Mouse (Mus musculus): Measurements from ENCODE around the gene Gm15013. TPM values are rescaled to one million over a fixed set of nuclear protein-coding genes. Genes with fewer than 3 reads are reported as not detected.

Gene Gm15013
- polyA plus RNA-seq (2012), result 0.21 TPM in 1 of 2 replicates, not detected in the other

DNA sequence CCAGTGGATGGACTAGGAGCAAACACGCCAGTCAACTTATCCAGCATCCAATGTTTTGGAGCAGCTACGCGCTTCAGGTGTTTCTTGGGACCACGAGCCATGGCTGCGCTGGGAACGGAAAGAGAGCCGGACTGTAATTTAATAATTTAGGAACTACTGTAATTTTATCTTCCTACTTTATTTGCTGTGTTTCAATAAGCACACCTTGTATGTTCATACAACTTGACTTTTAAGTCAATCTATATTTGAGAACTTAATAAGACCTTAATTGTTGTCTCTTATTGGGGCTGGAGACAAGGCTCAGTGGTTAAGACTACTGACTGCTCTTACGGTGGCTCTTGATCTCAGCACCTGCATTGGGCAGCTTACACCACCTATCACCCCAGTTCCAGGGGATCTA, at the start of gene Gm15013:
Gm15013 (minus strand) TSS at position 101 of the 400 bp plus-strand sequence.

GRCm38 (mm10) chrX:139684775-139685695, 29.2 kb downstream of the Gm15013 start, which contains the start of gene Tbc1d8b:
TSS of gene Tbc1d8b (plus strand) at chrX:139684996.

Other genes with a start within 250 kb of the Gm15013 start
- 0.05 and 0.11 TPM in 2 replicates for gene D330045A20Rik, start 234.1 kb downstream of the Gm15013 start, polyA plus RNA-seq (2012)
- 0.44 and 0.46 TPM in 2 replicates for gene Rnf128, start 151.2 kb downstream of the Gm15013 start, polyA plus RNA-seq (2012)
- gene Tbc1d8b, start 29.5 kb downstream of the Gm15013 start, polyA plus RNA-seq (2012), result 0.31 and 0.36 TPM in 2 replicates
- not detected in 2 replicates for gene Ripply1, start 67.9 kb upstream of the Gm15013 start, polyA plus RNA-seq (2012)
- gene Cldn2, start 86.3 kb upstream of the Gm15013 start, polyA plus RNA-seq (2012), result not detected in 2 replicates
- 3.1 and 4.5 TPM in 2 replicates for gene Morc4, start 157.2 kb upstream of the Gm15013 start, polyA plus RNA-seq (2012)

All from megakaryocyte-erythroid progenitor cell, adult 5 weeks (primary cell).